Mouse (Mus musculus): ENCODE results near the gene Tmem44.

Gene Tmem44

GRCm38 (mm10) chr16:30550748-30551192 is at the start of gene Tmem44:
TSS of gene Tmem44 (minus strand) at chr16:30550842.
- no peak for DNase-seq (ENCODE audit: low spot score)

- peak; percentile 89 for DNase-seq (ENCODE audit: low spot score)
Observed at GRCm38 (mm10) chr16:30599491-30600268, 49.0 kb upstream of the Tmem44 start, which contains the start of gene Fam43a. TSS of gene Fam43a (plus strand) at chr16:30599723.

GRCm38 (mm10) chr16:30596959-30597681 is 46.5 kb upstream of the Tmem44 start:
- DNase-seq (ENCODE audit: low spot score), result peak; percentile 86

GRCm38 (mm10) chr16:30595835-30596557 is 45.4 kb upstream of the Tmem44 start:
- DNase-seq (ENCODE audit: low spot score), result no peak

- DNase-seq (ENCODE audit: low spot score), result no peak
Observed at GRCm38 (mm10) chr16:30595356-30595755, 44.7 kb upstream of the Tmem44 start.

- no peak for DNase-seq (ENCODE audit: low spot score)
Observed at GRCm38 (mm10) chr16:30591990-30592389, 41.3 kb upstream of the Tmem44 start.

- no peak for DNase-seq (ENCODE audit: low spot score)
Observed at GRCm38 (mm10) chr16:30590264-30591209, 39.9 kb upstream of the Tmem44 start.

GRCm38 (mm10) chr16:30587494-30588327 is 37.1 kb upstream of the Tmem44 start, which contains the start of gene Lsg1:
TSS of gene Lsg1 (minus strand) at chr16:30587592.
- DNase-seq (ENCODE audit: low spot score), result peak; percentile 70

- no peak for DNase-seq (ENCODE audit: low spot score)
Observed at GRCm38 (mm10) chr16:30586935-30587493, 36.4 kb upstream of the Tmem44 start.

- DNase-seq (ENCODE audit: low spot score), result no peak
Observed at GRCm38 (mm10) chr16:30580765-30581164, 30.1 kb upstream of the Tmem44 start.

- no peak for DNase-seq (ENCODE audit: low spot score)
Observed at GRCm38 (mm10) chr16:30576392-30576791, 25.8 kb upstream of the Tmem44 start.

GRCm38 (mm10) chr16:30575815-30576214 is 25.2 kb upstream of the Tmem44 start:
- no peak for DNase-seq (ENCODE audit: low spot score)

GRCm38 (mm10) chr16:30572239-30572638 is 21.6 kb upstream of the Tmem44 start:
- peak; percentile 24 for DNase-seq (ENCODE audit: low spot score)

- no peak for DNase-seq (ENCODE audit: low spot score)
Observed at GRCm38 (mm10) chr16:30571378-30571777, 20.7 kb upstream of the Tmem44 start.

- no peak for DNase-seq (ENCODE audit: low spot score)
Observed at GRCm38 (mm10) chr16:30570173-30570572, 19.5 kb upstream of the Tmem44 start.

- DNase-seq (ENCODE audit: low spot score), result no peak
Observed at GRCm38 (mm10) chr16:30565631-30566030, 15.0 kb upstream of the Tmem44 start.

GRCm38 (mm10) chr16:30560601-30561000 is 10.0 kb upstream of the Tmem44 start:
- DNase-seq (ENCODE audit: low spot score), result no peak

GRCm38 (mm10) chr16:30559312-30559992 is 8.8 kb upstream of the Tmem44 start:
- DNase-seq (ENCODE audit: low spot score), result peak; percentile 21

GRCm38 (mm10) chr16:30554109-30554508 is 3.5 kb upstream of the Tmem44 start:
- no peak for DNase-seq (ENCODE audit: low spot score)

Measured in ovary, postnatal 36 days (tissue).